Mouse (Mus musculus): ENCODE measurements around the gene Pank1. TPM values are rescaled to one million over a fixed set of nuclear protein-coding genes. Genes with fewer than 3 reads are reported as not detected.

Pank1 gene
- polyA plus RNA-seq, 1 experiment from 2014 or later = 8.6 TPM

GRCm38 (mm10) chr19:34844760-34845159 lies 34.5 kb downstream of the Pank1 start:
- H3K9ac ChIP-seq (replicated peaks) = no peak overlapping the region
- H3K27me3 ChIP-seq = no peaks in the 10 kb centered on the region
- H3K9me3 ChIP-seq = no peaks in the 10 kb centered on the region
- no peak overlapping the region for H3K4me3 ChIP-seq
- no peak for ATAC-seq (ENCODE audit: low FRiP score, low read depth)
- H3K4me2 ChIP-seq (replicated peaks) = no peak overlapping the region
- H3K36me3 ChIP-seq = peaks cover 14% of the 10 kb centered on the region
- no peak overlapping the region for H3K27ac ChIP-seq (replicated peaks)
- H3K4me1 ChIP-seq = peaks cover 2% of the 10 kb centered on the region; the same call in 1 of the 2 replicates
- 91% methylated on average over 5 of the region's 5 CpGs for WGBS

DNA sequence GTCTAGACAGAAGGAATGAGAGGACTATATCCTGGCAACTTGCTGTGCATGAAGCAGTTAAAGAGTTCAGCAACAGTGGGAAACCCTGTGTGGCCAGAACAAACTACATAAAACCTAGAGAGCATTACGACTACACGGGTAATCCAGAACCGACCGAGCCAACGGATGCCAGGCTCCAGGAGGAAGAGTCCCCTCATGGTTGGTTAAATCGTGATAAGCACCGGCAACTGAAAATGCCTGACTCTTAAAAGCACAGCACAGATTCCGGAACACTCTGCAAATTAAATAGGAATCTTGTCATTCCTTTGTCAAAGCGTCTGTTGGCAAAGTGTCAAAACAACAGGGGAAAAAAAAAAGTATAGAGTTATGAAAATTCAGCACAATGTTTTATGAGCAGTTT lies 35.2 kb downstream of the Pank1 start:
- Histone ChIP-seq H3K4me3 (no peak overlapping the region), H3K36me3 (peaks cover 19% of the 10 kb centered on the region), H3K27me3 (no peaks in the 10 kb centered on the region), H3K4me1 (peaks cover 2% of the 10 kb centered on the region; the same call in 1 of the 2 replicates), H3K4me2 (replicated peaks) (no peak overlapping the region), H3K9ac (replicated peaks) (no peak overlapping the region), H3K9me3 (no peaks in the 10 kb centered on the region), H3K27ac (replicated peaks) (no peak overlapping the region)
- no peak for ATAC-seq (ENCODE audit: low FRiP score, low read depth)
- WGBS = 89% methylated on average over 9 of the region's 9 CpGs

DNA sequence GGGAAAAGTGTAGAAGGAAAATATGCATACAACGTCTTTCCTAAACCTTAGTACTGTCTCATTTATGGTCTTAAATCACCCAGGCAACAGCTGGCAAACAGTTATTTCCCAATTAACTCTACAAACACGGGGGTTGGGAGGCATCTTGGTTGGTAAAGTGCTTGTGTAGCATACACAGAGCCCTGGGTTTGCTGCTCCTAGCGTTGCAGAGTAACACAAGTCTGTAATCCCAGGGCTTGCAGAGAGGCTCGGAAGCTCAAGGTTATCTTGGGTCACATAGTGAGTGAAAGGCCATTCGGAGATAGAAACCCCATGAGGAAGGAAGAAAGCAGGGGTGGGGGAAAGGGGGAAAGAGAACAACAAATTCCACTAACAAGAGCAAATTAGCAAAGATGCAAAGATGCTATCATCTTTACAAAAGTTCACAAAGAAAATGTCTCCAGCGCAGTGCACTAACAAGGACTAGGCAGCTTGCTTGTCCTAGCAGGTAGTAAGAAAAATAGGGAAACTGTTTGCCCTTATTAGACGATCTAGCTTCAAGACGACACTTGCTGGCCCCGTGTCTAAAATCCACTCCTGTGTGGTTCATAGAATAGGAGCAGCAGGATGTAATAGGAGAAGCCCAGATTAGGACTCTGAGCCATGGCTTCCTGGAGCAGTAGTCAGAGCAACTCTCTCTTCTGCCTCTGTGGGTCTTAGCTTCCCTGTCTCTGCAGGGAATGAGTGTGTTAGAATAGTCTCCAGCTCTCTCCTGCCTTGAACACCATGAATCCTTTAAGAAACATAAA lies 37.3 kb downstream of the Pank1 start:
- Histone ChIP-seq H3K4me2 (replicated peaks) (no peak overlapping the region), H3K4me1 (peaks cover 2% of the 10 kb centered on the region; the same call in 1 of the 2 replicates), H3K27me3 (no peaks in the 10 kb centered on the region), H3K36me3 (peaks cover 22% of the 10 kb centered on the region), H3K9me3 (no peaks in the 10 kb centered on the region), H3K9ac (replicated peaks) (no peak overlapping the region), H3K4me3 (no peak overlapping the region), H3K27ac (replicated peaks) (no peak overlapping the region)
- no peak for ATAC-seq (ENCODE audit: low FRiP score, low read depth)
- WGBS = 53% methylated on average over 9 of the region's 9 CpGs

GRCm38 (mm10) chr19:34838624-34839023 lies 40.6 kb downstream of the Pank1 start:
- ATAC-seq (ENCODE audit: low FRiP score, low read depth) = no peak
- Histone ChIP-seq H3K36me3 (peaks cover 22% of the 10 kb centered on the region), H3K27me3 (no peaks in the 10 kb centered on the region), H3K9me3 (no peaks in the 10 kb centered on the region), H3K4me2 (replicated peaks) (no peak overlapping the region), H3K27ac (replicated peaks) (no peak overlapping the region), H3K4me1 (peaks cover 2% of the 10 kb centered on the region; the same call in 1 of the 2 replicates), H3K4me3 (no peak overlapping the region), H3K9ac (replicated peaks) (no peak overlapping the region)
- WGBS = 95% methylated on average over 9 of the region's 9 CpGs

DNA sequence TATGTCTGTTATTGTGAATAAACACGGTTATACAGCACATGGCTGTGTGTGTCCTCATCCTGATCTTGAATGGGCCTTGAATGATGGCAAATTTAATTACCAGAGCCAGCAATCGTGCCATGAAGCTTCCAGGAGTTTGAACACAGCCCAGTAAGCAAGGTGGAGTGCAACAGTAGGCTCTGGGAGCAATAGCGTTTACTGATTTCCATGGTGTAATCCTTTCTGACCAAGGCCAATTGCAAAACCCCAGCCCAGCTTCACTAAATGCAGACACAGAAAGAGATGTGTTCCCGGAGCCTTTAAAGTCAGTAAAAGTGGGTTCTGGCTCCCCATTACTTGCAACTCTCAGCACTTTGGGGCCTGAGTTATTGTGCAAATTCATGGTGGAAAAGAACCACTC lies 47.6 kb downstream of the Pank1 start:
- H3K27ac ChIP-seq (replicated peaks) = no peak overlapping the region
- H3K4me3 ChIP-seq = no peak overlapping the region
- WGBS = 89% methylated on average over 4 of the region's 4 CpGs
- H3K27me3 ChIP-seq = no peaks in the 10 kb centered on the region
- H3K36me3 ChIP-seq = no peaks in the 10 kb centered on the region
- H3K4me2 ChIP-seq (replicated peaks) = no peak overlapping the region
- H3K4me1 ChIP-seq = no peaks in the 10 kb centered on the region
- no peak overlapping the region for H3K9ac ChIP-seq (replicated peaks)
- ATAC-seq (ENCODE audit: low FRiP score, low read depth) = no peak
- no peaks in the 10 kb centered on the region for H3K9me3 ChIP-seq

DNA sequence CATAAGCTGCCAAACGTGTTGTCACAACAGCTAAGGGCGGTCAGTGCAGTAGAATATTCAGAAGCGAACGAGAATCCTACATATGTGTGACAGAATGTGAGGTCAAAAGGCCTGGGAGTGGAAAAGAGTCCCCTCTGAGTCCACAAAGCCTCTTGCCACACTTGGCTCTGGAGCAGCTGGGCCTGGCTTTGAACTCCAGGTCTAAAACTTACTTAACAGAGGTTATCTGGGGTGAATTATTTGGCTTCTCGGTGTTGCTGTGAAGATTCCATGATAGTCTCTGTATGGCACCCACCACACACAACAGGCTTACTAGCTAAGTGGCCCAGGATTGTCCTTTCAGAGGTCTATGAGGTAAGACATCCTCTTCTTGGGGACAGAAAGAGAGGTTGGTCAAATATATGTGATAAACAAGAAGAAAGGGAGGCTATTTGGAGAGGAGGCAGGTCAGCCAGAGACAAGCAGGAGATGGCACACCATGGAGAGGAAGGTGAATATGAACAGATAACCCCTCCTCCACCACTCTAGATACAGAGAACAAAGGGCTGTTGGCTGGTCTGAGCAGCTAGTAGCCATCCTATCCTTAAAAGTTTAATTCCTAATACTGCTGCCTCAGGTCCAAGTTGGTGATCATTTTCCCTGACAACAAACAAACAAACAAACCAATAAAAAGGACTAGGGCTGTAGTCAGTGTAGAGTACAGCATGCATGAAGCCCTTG lies 51.2 kb downstream of the Pank1 start:
- H3K9ac ChIP-seq (replicated peaks) = no peak overlapping the region
- no peak for ATAC-seq (ENCODE audit: low FRiP score, low read depth)
- H3K9me3 ChIP-seq = no peaks in the 10 kb centered on the region
- H3K4me1 ChIP-seq = no peaks in the 10 kb centered on the region
- H3K4me3 ChIP-seq = no peak overlapping the region
- H3K27me3 ChIP-seq = no peaks in the 10 kb centered on the region
- no peak overlapping the region for H3K27ac ChIP-seq (replicated peaks)
- no peaks in the 10 kb centered on the region for H3K36me3 ChIP-seq
- no peak overlapping the region for H3K4me2 ChIP-seq (replicated peaks)
- WGBS = 88% methylated on average over 5 of the region's 5 CpGs

GRCm38 (mm10) chr19:34827444-34827843 lies 51.8 kb downstream of the Pank1 start:
- ATAC-seq (ENCODE audit: low FRiP score, low read depth) = no peak
- no peaks in the 10 kb centered on the region for H3K36me3 ChIP-seq
- no peaks in the 10 kb centered on the region for H3K9me3 ChIP-seq
- H3K9ac ChIP-seq (replicated peaks) = no peak overlapping the region
- H3K4me3 ChIP-seq = no peak overlapping the region
- WGBS = 88% methylated on average over 6 of the region's 6 CpGs
- no peaks in the 10 kb centered on the region for H3K4me1 ChIP-seq
- H3K4me2 ChIP-seq (replicated peaks) = no peak overlapping the region
- H3K27me3 ChIP-seq = no peaks in the 10 kb centered on the region
- no peak overlapping the region for H3K27ac ChIP-seq (replicated peaks)

DNA sequence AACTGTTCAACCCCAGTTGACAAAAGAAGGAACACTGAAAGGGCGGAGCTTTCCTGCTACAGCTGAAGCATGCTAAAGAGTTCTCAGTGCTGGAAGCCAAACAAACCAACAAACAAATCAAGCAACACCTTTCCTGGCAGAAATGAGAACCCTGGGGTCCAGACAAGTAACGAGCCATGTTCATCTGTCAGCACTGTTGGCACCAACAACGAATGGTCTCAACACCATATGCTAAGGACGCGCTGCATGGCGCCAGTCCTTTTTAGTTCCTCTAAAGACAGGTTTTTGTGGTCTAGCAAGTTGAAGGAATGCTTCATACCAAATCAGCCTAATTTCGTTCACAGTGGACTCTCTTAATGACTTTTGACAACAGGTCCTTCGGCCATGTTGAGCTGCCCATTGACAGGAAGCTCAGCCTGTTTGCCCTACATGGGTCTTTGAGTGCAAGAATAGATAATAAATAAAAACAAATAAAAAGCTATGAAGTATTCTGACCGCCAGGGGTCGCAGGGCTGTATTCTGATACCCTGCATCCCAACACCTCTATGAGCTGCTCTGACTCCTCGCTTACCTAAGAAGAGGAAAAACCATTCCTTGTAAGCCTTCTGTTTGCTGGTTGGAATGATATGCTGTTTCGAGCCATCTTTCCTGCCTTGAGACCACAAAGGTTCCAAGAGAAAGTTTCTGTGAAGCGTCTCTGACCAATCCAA lies 53.2 kb downstream of the Pank1 start:
- no peaks in the 10 kb centered on the region for H3K9me3 ChIP-seq
- H3K36me3 ChIP-seq = no peaks in the 10 kb centered on the region
- H3K27me3 ChIP-seq = no peaks in the 10 kb centered on the region
- no peak overlapping the region for H3K4me3 ChIP-seq
- H3K9ac ChIP-seq (replicated peaks) = no peak overlapping the region
- no peak overlapping the region for H3K4me2 ChIP-seq (replicated peaks)
- H3K27ac ChIP-seq (replicated peaks) = no peak overlapping the region
- H3K4me1 ChIP-seq = no peaks in the 10 kb centered on the region
- 72% methylated on average over 13 of the region's 13 CpGs for WGBS
- ATAC-seq (ENCODE audit: low FRiP score, low read depth) = no peak

- H3K27me3 ChIP-seq = no peaks in the 10 kb centered on the region
- no peak overlapping the region for H3K9ac ChIP-seq (replicated peaks)
- WGBS = 90% methylated on average over 5 of the region's 5 CpGs
- peaks cover 8% of the 10 kb centered on the region for H3K36me3 ChIP-seq
- H3K27ac ChIP-seq (replicated peaks) = no peak overlapping the region
- no peak overlapping the region for H3K4me3 ChIP-seq
- no peak overlapping the region for H3K4me2 ChIP-seq (replicated peaks)
- H3K4me1 ChIP-seq = peaks cover 2% of the 10 kb centered on the region; the same call in 1 of the 2 replicates
- no peak for ATAC-seq (ENCODE audit: low FRiP score, low read depth)
- H3K9me3 ChIP-seq = no peaks in the 10 kb centered on the region
Measured at GRCm38 (mm10) chr19:34819577-34820170, 59.6 kb downstream of the Pank1 start.

GRCm38 (mm10) chr19:34815371-34815770 lies 63.9 kb downstream of the Pank1 start:
- Histone ChIP-seq H3K9me3 (no peaks in the 10 kb centered on the region), H3K36me3 (peaks cover under 1% of the 10 kb centered on the region), H3K4me2 (replicated peaks) (no peak overlapping the region), H3K9ac (replicated peaks) (no peak overlapping the region), H3K27ac (replicated peaks) (no peak overlapping the region), H3K4me3 (no peak overlapping the region), H3K4me1 (peaks cover 3% of the 10 kb centered on the region; the same call in 1 of the 2 replicates), H3K27me3 (no peaks in the 10 kb centered on the region)
- no peak for ATAC-seq (ENCODE audit: low FRiP score, low read depth)
- WGBS = 79% methylated on average over 4 of the region's 4 CpGs

DNA sequence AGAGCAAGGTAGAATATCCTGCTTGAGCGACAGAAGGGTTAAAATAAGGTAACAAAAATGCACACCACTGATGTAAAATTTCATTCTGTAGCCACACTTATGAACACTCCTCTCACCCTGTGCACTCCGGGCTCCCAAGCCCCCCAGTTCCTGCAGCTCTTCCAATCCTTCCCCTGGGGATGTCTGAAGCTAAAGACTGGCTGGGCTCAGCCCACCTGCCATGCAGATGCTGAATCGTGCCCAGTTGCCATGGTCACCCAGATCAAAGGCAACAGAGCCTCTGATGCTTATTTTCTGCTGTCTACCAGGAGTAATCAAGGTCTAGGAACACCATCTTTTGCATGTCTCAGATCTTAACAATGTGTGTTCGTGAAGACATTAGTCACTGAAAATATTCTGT lies 64.6 kb downstream of the Pank1 start:
- H3K4me2 ChIP-seq (replicated peaks) = no peak overlapping the region
- H3K4me3 ChIP-seq = no peak overlapping the region
- no peaks in the 10 kb centered on the region for H3K27me3 ChIP-seq
- H3K27ac ChIP-seq (replicated peaks) = no peak overlapping the region
- no peaks in the 10 kb centered on the region for H3K36me3 ChIP-seq
- peak; percentile 81 for ATAC-seq (ENCODE audit: low FRiP score, low read depth)
- H3K9ac ChIP-seq (replicated peaks) = no peak overlapping the region
- peaks cover 3% of the 10 kb centered on the region; the same call in 1 of the 2 replicates for H3K4me1 ChIP-seq
- H3K9me3 ChIP-seq = no peaks in the 10 kb centered on the region
- WGBS = 41% methylated on average over 4 of the region's 4 CpGs

All from midbrain, embryonic 12.5 days (tissue).